17 mouse cellular contexts compared by ENCODE assay signal in the genomic region with DNA sequence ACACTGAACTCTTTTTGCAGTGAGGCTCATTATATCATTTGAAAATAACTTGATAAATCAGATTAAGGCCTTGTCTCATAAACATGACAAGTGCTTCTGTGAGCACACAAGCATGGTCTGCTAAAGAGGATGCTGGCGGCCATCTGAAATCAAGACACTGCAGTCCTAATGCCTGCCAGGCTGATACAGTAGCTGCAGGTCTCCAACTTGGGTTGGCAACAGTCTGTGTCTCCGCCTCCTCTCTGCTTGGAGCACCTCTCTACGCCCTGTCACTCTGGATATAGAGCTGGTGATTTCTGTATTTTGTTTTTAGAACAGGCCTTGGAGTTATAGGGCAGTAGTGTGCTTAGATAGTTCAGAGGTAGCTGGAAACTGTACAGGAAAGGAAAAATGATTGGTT.
"Had no signal": no experiment of that assay in that cellular context is flagged by ENCODE, and none has a peak within 500 bp of the region (broad histone marks: within the 10 kb centered on the region; RNA-seq: fewer than 3 reads in every experiment).

No protein-coding gene starts in this region.

- H3K27me3 ChIP-seq: kidney, embryonic 15.5 days; liver, embryonic 13.5 days; megakaryocyte, embryonic 14.5 days; midbrain, embryonic 13.5 days; neural tube, embryonic 13.5 days had no signal

- H3K36me3 ChIP-seq: kidney, embryonic 15.5 days; liver, embryonic 13.5 days; midbrain, embryonic 10.5 days; midbrain, embryonic 13.5 days; neural tube, embryonic 13.5 days had no signal

- ATAC-seq: lung, postnatal 0 days; midbrain, embryonic 13.5 days; midbrain, embryonic 16.5 days had no signal

- H3K4me2 ChIP-seq: kidney, embryonic 15.5 days; liver, embryonic 13.5 days; lung, embryonic 14.5 days; midbrain, embryonic 13.5 days; neural tube, embryonic 13.5 days had no signal

- H3K9ac ChIP-seq: kidney, embryonic 15.5 days; liver, embryonic 13.5 days; lung, embryonic 14.5 days; midbrain, embryonic 13.5 days; neural tube, embryonic 13.5 days had no signal

- DNase-seq: kidney, postnatal 10 days; kidney, postnatal 36 days; layer of hippocampus, postnatal 36 days; liver, embryonic 13.5 days; lung, embryonic 14.5 days; retina, postnatal 1 day; thymus, adult 18-20 months; thymus, postnatal 4 days had no signal

- H3K4me1 ChIP-seq: kidney, embryonic 15.5 days; liver, embryonic 13.5 days; midbrain, embryonic 13.5 days; neural tube, embryonic 13.5 days had no signal

- H3K27ac ChIP-seq: kidney, embryonic 15.5 days; left cerebral cortex, adult 2 months; liver, embryonic 13.5 days; midbrain, embryonic 10.5 days; midbrain, embryonic 13.5 days; neural tube, embryonic 13.5 days had no signal

- H3K4me3 ChIP-seq: kidney, embryonic 15.5 days; left cerebral cortex, adult 2 months; liver, embryonic 13.5 days; megakaryocyte, embryonic 14.5 days; midbrain, embryonic 10.5 days; midbrain, embryonic 13.5 days; myocyte; neural tube, embryonic 13.5 days had no signal

- H3K9me3 ChIP-seq: kidney, embryonic 15.5 days; liver, embryonic 13.5 days; megakaryocyte, embryonic 14.5 days; midbrain, embryonic 10.5 days; midbrain, embryonic 13.5 days; neural tube, embryonic 13.5 days had no signal
